Mouse (Mus musculus) ES-E14 (cell line): ENCODE data around the gene Sidt1. TPM values are rescaled to one million over a fixed set of nuclear protein-coding genes. Genes with fewer than 3 reads are reported as not detected.

Experiments used
- DNase-seq: peaks from one replicate; pipeline ENCODE4 v3.0.0-alpha.2; 2013; ENCODE audit warnings: low read depth, low spot score
- H3K27ac ChIP-seq: 2 replicates; pipeline ENCODE4 v1.5.1; 2012; ENCODE audit warnings: low read depth, mild to moderate bottlenecking, low read length, moderate library complexity, mixed read lengths; ENCODE audit not compliant: poor library complexity, insufficient read depth, severe bottlenecking
- H3K36me3 ChIP-seq: 2 replicates; pipeline ENCODE4 v1.6.1; 2012; ENCODE audit warnings: mild to moderate bottlenecking, low read length, moderate library complexity, mixed read lengths; ENCODE audit not compliant: control insufficient read depth, poor library complexity, insufficient read depth, severe bottlenecking
- H3K4me1 ChIP-seq, 2 experiments: fragments of 150-350 bp in 1 of 2; sonication (generic) in 1 of 2; 2 replicates each; pipeline ENCODE4 v1.6.1; 2012; ENCODE audit warnings: low read length in 2 of 2, mild to moderate bottlenecking in 1 of 2, mixed read lengths in 1 of 2; ENCODE audit not compliant: control insufficient read depth in 2 of 2, insufficient read depth in 2 of 2, poor library complexity in 1 of 2
- H3K4me3 ChIP-seq, 2 experiments: fragments of 150-350 bp in 1 of 2; sonication (generic) in 1 of 2; 2 replicates each; pipeline ENCODE4 v1.5.1; 2012; ENCODE audit warnings: low read length in 2 of 2, low read depth in 1 of 2, mild to moderate bottlenecking in 1 of 2, mixed read lengths in 1 of 2; ENCODE audit not compliant: insufficient read depth in 1 of 2, poor library complexity in 1 of 2, severe bottlenecking in 1 of 2
- H3K9ac ChIP-seq: 2 replicates; pipeline ENCODE4 v1.6.1; 2012; ENCODE audit warnings: low read depth, mild to moderate bottlenecking, low read length, mixed read lengths; ENCODE audit not compliant: poor library complexity, insufficient read depth, severe bottlenecking
- H3K9me3 ChIP-seq: fragments of 150-350 bp; sonication (generic); 2 replicates; pipeline ENCODE4 v1.6.1; 2012; ENCODE audit warnings: low read depth, mild to moderate bottlenecking, low read length; ENCODE audit not compliant: control insufficient read depth, insufficient read depth
- CHD2 ChIP-seq: IDR thresholded peaks from 2 replicates; pipeline ENCODE4 v1.6.1; 2014; ENCODE audit warnings: mild to moderate bottlenecking, low read depth, low read length, inconsistent platforms
- HCFC1 ChIP-seq: IDR thresholded peaks from 2 replicates; pipeline ENCODE4 v1.6.1; 2012; ENCODE audit warnings: low read length, inconsistent platforms, borderline replicate concordance; ENCODE audit not compliant: insufficient read depth
- MAFK ChIP-seq: IDR thresholded peaks from 2 replicates; pipeline ENCODE4 v1.6.1; 2014; ENCODE audit warnings: mild to moderate bottlenecking, low read depth, low read length, inconsistent platforms; ENCODE audit not compliant: insufficient read depth
- ZC3H11A ChIP-seq: IDR thresholded peaks from 2 replicates; pipeline ENCODE4 v1.6.1; 2012; ENCODE audit warnings: low read depth, mild to moderate bottlenecking, inconsistent platforms, low read length, borderline replicate concordance
- ZNF384 ChIP-seq: IDR thresholded peaks from 2 replicates; pipeline ENCODE4 v1.6.1; 2012; ENCODE audit warnings: low read depth, low read length, inconsistent platforms
- in situ Hi-C, 2 experiments: fragments of 600-800 bp; cut with MboI; formaldehyde crosslinking; loops; one replicate each; pipeline ENCODE4 v1.15.1; 2025; ENCODE audit warnings: low sequenced_read_pairs in 2 of 2, inconsistent platforms in 1 of 2; ENCODE audit not compliant: unreplicated experiment in 2 of 2
- total RNA-seq: library from RNA; depleted of rRNA; stranded (reverse); fragments of 300-350 nt; gene quantifications from 2 replicates; pipeline ENCODE4 v1.2.3, GENCODE M21; 2012

Gene Sidt1
- total RNA-seq, 1 experiment, result 0.40 TPM

GRCm38 (mm10) chr16:44242633-44243032, 90.4 kb downstream of the Sidt1 start:
- in situ Hi-C loops, result loop anchor here in 1 of 2 experiments (10.0 kb wide), 1 partner anchor 112 kb away; no protein-coding TSS in a partner anchor
- Histone ChIP-seq H3K36me3 (no peaks in the 10 kb centered on the region), H3K27ac (no peak overlapping the region), H3K9ac (no peak overlapping the region), H3K4me1 (no peaks in the 10 kb centered on the region), H3K9me3 (no peaks in the 10 kb centered on the region), H3K4me3 (no peak overlapping the region)
- peak; percentile 71 for DNase-seq
- no peak for TF ChIP-seq HCFC1
- TF ChIP-seq ZC3H11A, result peak; percentile 94
- TF ChIP-seq MAFK, result no peak
- no peak for TF ChIP-seq ZNF384
- TF ChIP-seq CHD2, result no peak

- H3K9ac ChIP-seq, result no peak overlapping the region
- no peak for DNase-seq
- no peaks in the 10 kb centered on the region for H3K9me3 ChIP-seq
- H3K4me3 ChIP-seq, result no peak overlapping the region
- no peak overlapping the region for H3K27ac ChIP-seq
- no peaks in the 10 kb centered on the region for H3K36me3 ChIP-seq
- H3K4me1 ChIP-seq, result no peaks in the 10 kb centered on the region
- TF ChIP-seq MAFK (0 out of 2 replicates have a peak, but pooled peaks have one; percentile 5), ZC3H11A (no peak)
- in situ Hi-C loops, result loop anchor here in 1 of 2 experiments (10.0 kb wide), 1 partner anchor 114 kb away; no protein-coding TSS in a partner anchor
Measured at GRCm38 (mm10) chr16:44240406-44240805, 92.6 kb downstream of the Sidt1 start.

- Histone ChIP-seq H3K9ac (no peak overlapping the region), H3K4me3 (no peak overlapping the region), H3K36me3 (no peaks in the 10 kb centered on the region), H3K9me3 (no peaks in the 10 kb centered on the region), H3K4me1 (no peaks in the 10 kb centered on the region), H3K27ac (no peak overlapping the region)
- no peak for DNase-seq
- in situ Hi-C loops, result no loop called here
- no peak for TF ChIP-seq ZNF384
- TF ChIP-seq HCFC1, result no peak
- TF ChIP-seq MAFK, result no peak
- TF ChIP-seq CHD2, result no peak
- TF ChIP-seq ZC3H11A, result no peak
Measured at GRCm38 (mm10) chr16:44238835-44239263, 94.1 kb downstream of the Sidt1 start.

GRCm38 (mm10) chr16:44237836-44238235, 95.2 kb downstream of the Sidt1 start:
- TF ChIP-seq CHD2 (no peak), MAFK (no peak), ZC3H11A (no peak), ZNF384 (no peak), HCFC1 (no peak)
- no peaks in the 10 kb centered on the region for H3K9me3 ChIP-seq
- H3K4me1 ChIP-seq, result no peaks in the 10 kb centered on the region
- H3K36me3 ChIP-seq, result no peaks in the 10 kb centered on the region
- H3K9ac ChIP-seq, result no peak overlapping the region
- in situ Hi-C loops, result no loop called here
- no peak overlapping the region for H3K27ac ChIP-seq
- DNase-seq, result no peak
- no peak overlapping the region for H3K4me3 ChIP-seq

- TF ChIP-seq ZNF384, result no peak
- TF ChIP-seq ZC3H11A, result no peak
- no peak for TF ChIP-seq MAFK
- no peak for TF ChIP-seq HCFC1
- no peak for TF ChIP-seq CHD2
Measured at GRCm38 (mm10) chr16:44233019-44233418, 100.0 kb downstream of the Sidt1 start.

More at GRCm38 (mm10) chr16:44233019-44233418, 100.0 kb downstream of the Sidt1 start:
- Histone ChIP-seq H3K36me3 (no peaks in the 10 kb centered on the region), H3K4me3 (no peak overlapping the region), H3K9me3 (no peaks in the 10 kb centered on the region), H3K9ac (no peak overlapping the region), H3K27ac (no peak overlapping the region), H3K4me1 (no peaks in the 10 kb centered on the region)
- DNase-seq, result no peak
- in situ Hi-C loops, result no loop called here
